ENCODE assay signal across 8 mouse cellular contexts in genomic region chr2:166735469-166736001, GRCm38 (mm10). TPM values are rescaled to one million over a fixed set of nuclear protein-coding genes. Genes with fewer than 3 reads are reported as not detected.
DNase-seq lines count a peak whose midpoint lies in the region; ATAC-seq and TF ChIP-seq lines count a peak whose summit lies in the region.
"Had no signal": no experiment of that assay in that cellular context is flagged by ENCODE, and none has a peak within 500 bp of the region (broad histone marks: within the 10 kb centered on the region; RNA-seq: fewer than 3 reads in every experiment).

No protein-coding gene starts in this region.

- no peak for TF ChIP-seq CTCF in CH12.LX (conservative IDR thresholded peaks at IDR 0.05 in 1 of 2, IDR thresholded peaks at IDR 0.05 in 1 of 2; ENCODE audit: low read depth in 2 of 2, low read length in 2 of 2)
- no peak for TF ChIP-seq CTCF in liver, postnatal 0 days (IDR thresholded peaks at IDR 0.05; ENCODE audit: low read depth)

- no peak for ATAC-seq in hindbrain, embryonic 12.5 days (ENCODE audit: low FRiP score)
- 0 out of 2 replicates have a peak, but pooled peaks have one; percentile 30 for ATAC-seq in midbrain, embryonic 12.5 days (ENCODE audit: low FRiP score, low read depth)
- no peak for ATAC-seq in liver, postnatal 0 days

- WGBS in hindbrain, embryonic 12.5 days, result 37% methylated on average over 15 of the region's 15 CpGs
- 30% methylated on average over 15 of the region's 15 CpGs for WGBS in midbrain, embryonic 12.5 days
- WGBS in liver, postnatal 0 days (ENCODE audit: insufficient replicate concordance), result 60% methylated on average over 15 of the region's 15 CpGs

- TF ChIP-seq RAD21 in CH12.LX (IDR thresholded peaks at IDR 0.05; ENCODE audit: low read depth, low read length), result no peak

- H3K27me3 ChIP-seq in CH12.LX (replicated peaks), result no peaks in the 10 kb centered on the region
- no peaks in the 10 kb centered on the region for H3K27me3 ChIP-seq in hindbrain, embryonic 12.5 days
- no peaks in the 10 kb centered on the region for H3K27me3 ChIP-seq in midbrain, embryonic 12.5 days
- no peaks in the 10 kb centered on the region for H3K27me3 ChIP-seq in liver, postnatal 0 days (ENCODE audit: insufficient read depth, low read length)
- H3K27me3 ChIP-seq: neural tube, embryonic 12.5 days had no signal

- H3K4me2 ChIP-seq in CH12.LX (ENCODE audit: insufficient read depth, low read depth, poor library complexity, severe bottlenecking), result peak overlapping the region; percentile 60
- H3K4me2 ChIP-seq in hindbrain, embryonic 12.5 days (replicated peaks), result peak overlapping the region; percentile 12
- peak overlapping the region; percentile 19; the same call in 1 of the 2 replicates for H3K4me2 ChIP-seq in midbrain, embryonic 12.5 days (replicated peaks)
- no peak overlapping the region for H3K4me2 ChIP-seq in liver, postnatal 0 days (ENCODE audit: low read depth, low read length)
- H3K4me2 ChIP-seq: neural tube, embryonic 12.5 days had no signal

- in situ Hi-C loops in CH12.LX (cut with MboI; ENCODE audit: low pct_ligation_motif_present, low pct_unique_long_range_greater_than_20kb, low sequenced_read_pairs), result no loop called here

- DNase-seq in CH12.LX (ENCODE audit: extremely low read depth) (no peak), adipocyte (ENCODE audit: low spot score) (no peak)
- peak; percentile 78 for DNase-seq in embryo, embryonic 10 days (ENCODE audit: low spot score)
- no peak for DNase-seq in liver, postnatal 0 days
- no peak for DNase-seq in thymus, adult 18-20 months

- H3K27ac ChIP-seq in CH12.LX (ENCODE audit: insufficient read depth, low read depth), result peak overlapping the region; percentile 61
- peak overlapping the region; percentile 46 for H3K27ac ChIP-seq in hindbrain, embryonic 12.5 days
- peak overlapping the region; percentile 50 for H3K27ac ChIP-seq in midbrain, embryonic 12.5 days (replicated peaks)
- no peak overlapping the region for H3K27ac ChIP-seq in liver, postnatal 0 days (ENCODE audit: low read depth)
- H3K27ac ChIP-seq: neural tube, embryonic 12.5 days had no signal

- no peaks in the 10 kb centered on the region for H3K79me2 ChIP-seq in CH12.LX (replicated peaks; ENCODE audit: control insufficient read depth, extremely low read depth, insufficient read depth, poor library complexity, severe bottlenecking)

- no peaks in the 10 kb centered on the region for H3K9me3 ChIP-seq in CH12.LX (replicated peaks; ENCODE audit: low read length)
- H3K9me3 ChIP-seq in hindbrain, embryonic 12.5 days (replicated peaks), result no peaks in the 10 kb centered on the region
- H3K9me3 ChIP-seq in midbrain, embryonic 12.5 days, result no peaks in the 10 kb centered on the region
- no peaks in the 10 kb centered on the region for H3K9me3 ChIP-seq in liver, postnatal 0 days (ENCODE audit: low read length)
- H3K9me3 ChIP-seq: neural tube, embryonic 12.5 days had no signal

- dilution Hi-C loops in CH12.LX (cut with MboI; ENCODE audit: extremely low pct_ligation_motif_present, extremely low pct_unique_long_range_greater_than_20kb, low sequenced_read_pairs), result no loop called here

- H3K4me1 ChIP-seq in CH12.LX (ENCODE audit: control insufficient read depth in 1 of 2, insufficient read depth in 2 of 2), result peaks cover 38 to 72% of the 10 kb centered on the region in 2 experiments
- H3K4me1 ChIP-seq in hindbrain, embryonic 12.5 days, result peaks cover 9% of the 10 kb centered on the region
- H3K4me1 ChIP-seq in midbrain, embryonic 12.5 days, result peaks cover 9% of the 10 kb centered on the region
- H3K4me1 ChIP-seq in liver, postnatal 0 days (ENCODE audit: insufficient read depth), result peaks cover 4% of the 10 kb centered on the region

- no peak overlapping the region for H3K4me3 ChIP-seq in CH12.LX (replicated peaks in 1 of 3; ENCODE audit: low read depth in 2 of 3, low read length in 2 of 3, poor library complexity in 1 of 3)
- no peak overlapping the region for H3K4me3 ChIP-seq in hindbrain, embryonic 12.5 days
- H3K4me3 ChIP-seq in midbrain, embryonic 12.5 days, result no peak overlapping the region
- no peak overlapping the region for H3K4me3 ChIP-seq in liver, postnatal 0 days (ENCODE audit: low read depth, low read length)
- H3K4me3 ChIP-seq: neural tube, embryonic 12.5 days had no signal

- TF ChIP-seq POLR2A in CH12.LX (IDR thresholded peaks at IDR 0.05; ENCODE audit: low read depth, low read length), result no peak

- peak overlapping the region; percentile 54 for H3K9ac ChIP-seq in CH12.LX (ENCODE audit: insufficient read depth, low read depth)
- no peak overlapping the region for H3K9ac ChIP-seq in hindbrain, embryonic 12.5 days
- 0 out of 2 replicates have a peak overlapping the region, but pooled peaks have one; percentile 20 for H3K9ac ChIP-seq in midbrain, embryonic 12.5 days (replicated peaks)
- no peak overlapping the region for H3K9ac ChIP-seq in liver, postnatal 0 days (replicated peaks)
- H3K9ac ChIP-seq: neural tube, embryonic 12.5 days had no signal

- peak; percentile 73 for TF ChIP-seq EP300 in CH12.LX (IDR thresholded peaks at IDR 0.05; ENCODE audit: low read length)
- no peak for TF ChIP-seq EP300 in liver, postnatal 0 days (IDR thresholded peaks at IDR 0.05; ENCODE audit: low read depth)

- no peaks in the 10 kb centered on the region for H3K36me3 ChIP-seq in CH12.LX (replicated peaks in 1 of 2; ENCODE audit: control insufficient read depth in 1 of 2, insufficient read depth in 1 of 2, low read length in 1 of 2)
- no peaks in the 10 kb centered on the region for H3K36me3 ChIP-seq in hindbrain, embryonic 12.5 days
- H3K36me3 ChIP-seq in midbrain, embryonic 12.5 days, result no peaks in the 10 kb centered on the region
- no peaks in the 10 kb centered on the region for H3K36me3 ChIP-seq in liver, postnatal 0 days (replicated peaks; ENCODE audit: insufficient read depth, low read length)
- H3K36me3 ChIP-seq: neural tube, embryonic 12.5 days had no signal

TF ChIP-seq in CH12.LX, 34 proteins besides CTCF, POLR2A, EP300 and RAD21:
- TF ChIP-seq USF1 (IDR thresholded peaks at IDR 0.05; ENCODE audit: low read depth, low read length), result peak; percentile 80
- peak; percentile 79 for TF ChIP-seq IRF4 (IDR thresholded peaks at IDR 0.05; ENCODE audit: low read depth, low read length)
- TF ChIP-seq BHLHE40 (IDR thresholded peaks at IDR 0.05; ENCODE audit: low read depth, low read length), result peak; percentile 92
- peak; percentile 67; the same call in 1 of the 2 replicates for TF ChIP-seq MAX (IDR thresholded peaks at IDR 0.05; ENCODE audit: low read length)
- TF ChIP-seq USF2 (conservative IDR thresholded peaks at IDR 0.05; ENCODE audit: low read depth, low read length), result peak; percentile 68
- TF ChIP-seq MAZ (IDR thresholded peaks at IDR 0.05; ENCODE audit: low read depth, low read length), result no peak
- TF ChIP-seq TCF12 (IDR thresholded peaks at IDR 0.05; ENCODE audit: low read depth, low read length), result peak; percentile 70
- TF ChIP-seq JUN (IDR thresholded peaks at IDR 0.05; ENCODE audit: insufficient read depth, low read depth, low read length), result no peak
- peak; percentile 49; the same call in 1 of the 2 replicates for TF ChIP-seq SIN3A (IDR thresholded peaks at IDR 0.05; ENCODE audit: low read length)
- TF ChIP-seq MXI1 (IDR thresholded peaks at IDR 0.05; ENCODE audit: low read depth, low read length), result peak; percentile 72
- peak; percentile 78 for TF ChIP-seq ETS1 (conservative IDR thresholded peaks at IDR 0.05; ENCODE audit: low read depth, low read length)
- TF ChIP-seq E2F4 (IDR thresholded peaks at IDR 0.05; ENCODE audit: insufficient replicate concordance, low read depth, low read length), result no peak
- peak; percentile 55; the same call in 1 of the 2 replicates for TF ChIP-seq ELF1 (IDR thresholded peaks at IDR 0.05; ENCODE audit: low read depth, low read length)
- peak; percentile 27; the same call in 1 of the 2 replicates for TF ChIP-seq NELFE (IDR thresholded peaks at IDR 0.05; ENCODE audit: low read depth, low read length)
- peak; percentile 79; the same call in 1 of the 2 replicates for TF ChIP-seq MYC (IDR thresholded peaks at IDR 0.05; ENCODE audit: low read depth, low read length)

RNA-seq across cellular contexts. Expression of gene Prex1, which starts 21.9 kb away (rescaled TPM):
- total RNA-seq in CH12.LX (2012; rRNA removed), result 11.6 and 18.5 TPM in 2 replicates
- 4.9 and 5.5 TPM in 2 replicates for total RNA-seq in CH12.LX (2014; rRNA removed)
- polyA plus RNA-seq in CH12.LX (2012; ENCODE audit: insufficient read length, low read depth), result 14.6 and 19.5 TPM in 2 replicates
- 40.8 and 43.8 TPM in 2 replicates for polyA plus RNA-seq in hindbrain, embryonic 12.5 days (2016; fragmentation: Nextera tagmentation; extraction: Ambion mirVana)
- 26.2 and 27.4 TPM in 2 replicates for polyA plus RNA-seq in midbrain, embryonic 12.5 days (2016; fragmentation: Nextera tagmentation; extraction: Ambion mirVana)
- polyA plus RNA-seq in liver, postnatal 0 days (2015; fragmentation: Nextera tagmentation; extraction: Ambion mirVana), result 5.4 and 6.3 TPM in 2 replicates

RNA-seq across cellular contexts. Expression of gene Trp53rkb, which starts 56.8 kb away (rescaled TPM):
- total RNA-seq in CH12.LX (2012; rRNA removed), result 6.0 and 7.1 TPM in 2 replicates
- 7.0 and 8.8 TPM in 2 replicates for total RNA-seq in CH12.LX (2014; rRNA removed)
- polyA plus RNA-seq in CH12.LX (2012; ENCODE audit: insufficient read length, low read depth), result 7.8 and 9.1 TPM in 2 replicates
- 8.9 and 10.0 TPM in 2 replicates for polyA plus RNA-seq in hindbrain, embryonic 12.5 days (2016; fragmentation: Nextera tagmentation; extraction: Ambion mirVana)
- 9.4 and 11.0 TPM in 2 replicates for polyA plus RNA-seq in midbrain, embryonic 12.5 days (2016; fragmentation: Nextera tagmentation; extraction: Ambion mirVana)
- 3.0 and 3.1 TPM in 2 replicates for polyA plus RNA-seq in liver, postnatal 0 days (2015; fragmentation: Nextera tagmentation; extraction: Ambion mirVana)

Comparison
In these comparisons a context has a peak if more than half of its experiments do, and no peak if none do; other contexts are left out.
1. H3K9ac ChIP-seq: peak in CH12.LX (single experiment) and midbrain, embryonic 12.5 days (single experiment); none in hindbrain, embryonic 12.5 days (single experiment) and liver, postnatal 0 days (single experiment).